Mouse (Mus musculus): Measurements from ENCODE around the gene Golt1b. TPM values are rescaled to one million over a fixed set of nuclear protein-coding genes. Genes with fewer than 3 reads are reported as not detected.
A peak's percentile ranks its signal among the peaks of the same experiment; 100 is the strongest.

Golt1b gene
- total RNA-seq, 2 experiments from 2014 or later: 14.5 to 15.4 TPM

DNA sequence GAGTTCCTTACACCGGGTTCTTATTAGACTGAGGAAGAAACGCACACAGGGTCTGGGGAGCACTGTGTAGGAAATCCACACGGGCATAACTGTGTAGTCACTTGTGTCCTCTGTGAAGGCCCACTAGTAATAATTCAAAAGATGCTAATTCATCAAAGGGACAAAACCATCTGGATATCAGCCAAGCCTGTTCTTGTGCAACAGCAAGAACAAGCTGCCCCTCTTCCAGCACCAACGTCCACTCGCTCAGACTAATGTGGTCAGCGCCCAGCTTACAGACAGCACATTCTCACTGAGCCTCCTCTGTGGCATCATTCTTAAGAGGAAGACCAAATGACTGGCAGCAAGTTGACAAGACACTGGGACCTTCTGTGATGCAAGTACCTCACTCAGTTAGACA, 7.1 kb upstream of the Golt1b start:
- DNase-seq: no peak
- intact Hi-C loops (cut with DNase I): no loop called here

DNA sequence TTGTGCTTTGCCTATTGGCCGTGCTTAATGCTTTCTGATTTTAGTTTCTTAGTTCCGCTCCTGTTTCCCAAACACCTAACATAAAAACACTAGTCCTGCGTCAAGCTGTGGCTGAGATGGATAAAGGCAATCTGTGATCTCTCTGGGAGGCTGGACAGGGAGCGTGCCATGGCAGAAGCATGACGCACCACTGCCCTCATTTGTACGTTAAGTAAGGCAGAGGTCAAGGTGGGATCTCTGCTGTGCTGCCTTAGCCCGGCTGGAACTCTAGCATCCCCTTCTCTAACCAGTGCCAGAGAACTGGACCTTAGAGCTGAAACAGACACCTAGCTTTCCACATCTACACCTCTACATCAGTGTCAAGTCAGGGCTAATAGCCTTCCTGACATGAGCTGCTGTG, 5.4 kb upstream of the Golt1b start:
- DNase-seq: no peak
- intact Hi-C loops (cut with DNase I): no loop called here

DNA sequence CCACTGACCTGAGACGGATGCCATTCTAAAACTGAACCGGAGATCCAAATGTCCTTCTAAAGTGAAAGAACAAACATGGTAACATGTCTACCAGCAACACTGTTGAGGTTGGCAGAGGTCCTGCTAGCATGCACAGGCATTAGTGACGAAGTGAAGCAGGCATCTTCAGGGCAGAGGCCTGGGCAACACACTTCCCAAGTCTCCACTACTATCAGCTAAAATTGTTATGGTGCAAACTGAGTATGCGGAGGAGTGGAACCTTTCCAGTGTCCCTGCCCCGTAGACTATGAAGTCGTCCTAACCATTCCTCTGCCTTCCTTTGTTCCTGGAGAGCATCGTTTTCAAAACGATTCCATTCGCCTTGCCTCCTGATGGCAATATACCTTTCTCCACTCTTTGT, 2.5 kb upstream of the Golt1b start:
- intact Hi-C loops (cut with DNase I): no loop called here
- DNase-seq: no peak

DNA sequence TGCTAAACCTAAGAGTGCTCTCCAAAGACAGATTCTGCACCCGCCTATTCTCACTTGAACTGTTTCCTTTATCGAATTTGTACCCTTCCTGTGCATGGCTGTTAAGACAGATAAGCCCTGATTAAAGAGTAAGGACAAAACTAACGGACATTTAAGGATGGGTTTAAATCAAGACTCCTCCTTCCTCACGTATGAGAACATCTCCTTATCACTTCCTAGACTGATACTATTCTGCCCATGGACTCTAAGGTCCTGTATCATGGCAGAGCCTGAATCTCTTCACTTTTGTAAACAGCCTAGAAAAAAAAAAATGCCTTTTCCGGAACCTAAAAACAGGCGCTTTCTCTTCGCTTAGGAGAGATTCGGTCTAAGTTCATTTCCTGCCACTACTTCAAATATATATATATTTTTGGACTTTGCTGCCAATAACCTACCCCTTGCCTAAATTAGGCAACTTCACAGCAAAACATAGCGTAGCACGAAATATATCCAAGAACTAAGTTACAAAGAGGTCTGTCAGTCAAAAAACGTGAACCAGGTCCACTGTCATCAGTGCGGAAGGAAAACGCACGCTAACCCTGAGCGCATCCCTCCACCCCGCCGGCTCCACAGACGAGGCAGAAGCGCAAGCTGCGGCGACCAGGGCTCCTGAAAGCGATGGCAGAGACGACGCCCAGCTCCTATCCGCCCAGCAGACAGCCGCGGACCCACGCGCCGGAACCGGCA, 573 bp upstream of the Golt1b start:
- intact Hi-C loops (cut with DNase I): loop anchor here (2.0 to 5.0 kb wide), 3 partner anchors 40 to 371 kb away; partner anchors contain the start of gene Cmas
- no peak for DNase-seq

DNA sequence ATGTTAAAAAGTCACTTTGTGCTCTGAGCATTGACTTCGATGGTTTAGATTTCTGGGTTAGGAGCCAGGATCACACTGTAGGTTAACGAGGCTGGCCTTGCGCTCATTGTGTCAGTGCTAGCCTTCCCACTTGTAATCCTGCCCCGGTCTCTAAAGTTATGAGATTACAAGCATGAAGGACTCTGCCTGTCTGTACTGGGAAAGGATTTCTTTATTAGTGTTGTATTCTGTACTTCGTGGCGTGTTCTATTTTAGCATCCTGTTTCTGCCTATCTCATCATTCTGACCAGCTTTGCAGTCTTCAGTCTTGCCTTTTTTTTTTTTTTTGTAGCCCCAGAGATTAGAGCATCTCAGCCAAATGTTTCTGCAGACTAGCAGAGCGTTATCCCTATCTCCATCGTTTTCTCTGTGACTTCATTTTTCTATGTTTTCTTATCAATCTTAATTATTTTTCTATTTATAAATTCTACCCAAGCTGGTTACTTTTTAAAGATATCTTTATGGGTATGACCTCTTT, 792 bp downstream of the Golt1b start:
- intact Hi-C loops (cut with DNase I): loop anchor here (2.0 to 5.0 kb wide), 3 partner anchors 41 to 369 kb away; partner anchors contain the start of gene Cmas
- no peak for DNase-seq

DNA sequence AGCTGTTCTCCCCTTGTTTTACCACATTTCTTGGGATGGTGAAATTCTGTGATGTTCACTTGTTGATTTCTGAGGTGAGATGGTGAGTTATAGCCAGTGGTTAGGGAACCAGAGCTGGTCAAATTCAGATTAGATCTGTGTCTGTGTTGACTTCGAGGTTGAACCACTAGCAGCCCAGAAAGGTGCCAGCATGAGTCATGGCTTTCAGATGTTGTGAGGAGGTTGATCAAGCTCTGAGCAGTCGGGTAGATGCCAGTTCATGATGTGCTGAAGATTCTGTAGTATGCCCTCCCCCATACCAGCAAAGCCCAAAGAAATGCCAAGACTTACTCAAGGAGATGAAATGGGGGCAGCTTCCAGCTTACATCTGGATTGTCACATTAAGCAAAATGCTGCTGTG, 2.1 kb downstream of the Golt1b start:
- DNase-seq: no peak
- intact Hi-C loops (cut with DNase I): loop anchor here (5.0 kb wide), 2 partner anchors 123 to 368 kb away; partner anchors contain the start of gene Cmas

DNA sequence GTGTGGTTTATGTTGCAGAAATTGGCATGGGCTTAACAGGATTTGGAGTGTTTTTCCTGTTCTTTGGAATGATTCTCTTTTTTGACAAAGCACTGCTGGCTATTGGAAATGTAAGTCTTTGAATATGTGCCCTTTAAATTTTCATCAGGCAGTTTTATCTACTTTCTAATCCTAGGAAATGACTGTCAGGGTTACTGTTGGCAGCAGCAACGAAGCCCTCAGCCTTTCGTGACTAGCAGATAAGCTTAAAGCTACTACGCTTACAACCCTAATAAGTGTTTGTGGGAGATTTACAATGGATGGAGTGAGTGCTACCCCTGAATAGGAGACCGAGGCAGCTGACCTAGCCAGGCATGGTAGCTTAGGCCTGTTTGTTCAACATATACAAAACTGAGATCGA, 5.3 kb downstream of the Golt1b start:
- intact Hi-C loops (cut with DNase I): no loop called here
- DNase-seq: no peak

DNA sequence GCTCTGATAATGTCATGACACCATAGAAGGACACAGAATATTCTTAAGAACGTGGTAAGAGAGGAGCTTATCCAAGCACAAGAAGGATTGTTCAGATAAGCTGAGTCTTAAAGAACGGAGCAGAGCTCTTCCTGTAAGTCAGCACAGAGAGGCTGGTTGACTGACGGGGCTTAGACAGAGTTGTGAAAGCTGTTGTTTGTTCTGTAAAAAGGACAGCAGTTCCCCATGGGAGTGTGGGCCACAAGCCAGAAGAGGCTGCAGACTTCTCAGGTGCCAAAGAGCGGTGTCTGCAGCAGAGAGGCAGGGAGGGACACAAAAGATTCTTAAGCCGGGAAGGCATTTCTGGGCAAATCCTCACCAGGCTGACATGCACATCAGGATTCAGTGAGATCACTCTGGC, 7.6 kb downstream of the Golt1b start:
- intact Hi-C loops (cut with DNase I): no loop called here
- peak in 1 of 2 experiments; percentile 8 for DNase-seq

DNA sequence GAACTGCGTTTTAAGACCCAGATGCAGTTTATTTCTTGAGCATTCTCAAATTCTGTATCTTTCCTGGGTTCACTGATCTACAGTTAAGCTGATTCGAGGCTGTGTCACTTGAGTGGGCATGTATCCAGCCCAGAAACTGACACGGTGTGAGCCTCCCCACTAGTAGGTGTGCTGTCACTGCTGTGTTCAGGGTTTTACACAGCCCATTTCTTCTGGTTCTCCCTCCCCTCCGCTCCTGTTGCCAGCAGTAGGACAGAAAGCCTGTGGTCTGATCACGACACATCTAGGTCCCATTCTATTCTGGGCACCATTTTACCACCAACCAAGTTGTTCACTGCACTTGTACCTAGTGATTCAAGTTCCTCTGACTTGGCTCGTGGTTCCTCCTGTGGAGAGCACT, 8.7 kb downstream of the Golt1b start:
- intact Hi-C loops (cut with DNase I): no loop called here
- DNase-seq: no peak

DNA sequence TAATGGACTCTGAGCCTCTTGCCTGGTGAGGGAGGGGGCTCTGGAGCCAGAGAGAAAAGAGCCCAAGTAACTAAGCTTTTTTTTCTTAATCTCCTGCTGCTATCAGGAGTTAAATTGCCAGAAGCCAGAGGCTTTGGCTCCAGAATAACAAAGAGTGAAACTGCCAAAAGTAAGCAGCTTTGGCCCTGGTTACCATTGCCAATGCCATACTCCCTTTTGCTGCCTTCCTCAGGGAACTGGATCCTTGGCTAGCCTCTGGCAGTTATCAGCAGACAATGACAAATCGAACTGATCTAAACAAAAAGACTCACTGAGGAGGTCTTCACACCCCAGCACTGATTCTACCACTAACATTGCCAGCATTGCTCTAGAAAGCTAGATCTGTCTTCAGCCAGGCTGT, 24.1 kb downstream of the Golt1b start:
- intact Hi-C loops (cut with DNase I): no loop called here
- DNase-seq: no peak

DNA sequence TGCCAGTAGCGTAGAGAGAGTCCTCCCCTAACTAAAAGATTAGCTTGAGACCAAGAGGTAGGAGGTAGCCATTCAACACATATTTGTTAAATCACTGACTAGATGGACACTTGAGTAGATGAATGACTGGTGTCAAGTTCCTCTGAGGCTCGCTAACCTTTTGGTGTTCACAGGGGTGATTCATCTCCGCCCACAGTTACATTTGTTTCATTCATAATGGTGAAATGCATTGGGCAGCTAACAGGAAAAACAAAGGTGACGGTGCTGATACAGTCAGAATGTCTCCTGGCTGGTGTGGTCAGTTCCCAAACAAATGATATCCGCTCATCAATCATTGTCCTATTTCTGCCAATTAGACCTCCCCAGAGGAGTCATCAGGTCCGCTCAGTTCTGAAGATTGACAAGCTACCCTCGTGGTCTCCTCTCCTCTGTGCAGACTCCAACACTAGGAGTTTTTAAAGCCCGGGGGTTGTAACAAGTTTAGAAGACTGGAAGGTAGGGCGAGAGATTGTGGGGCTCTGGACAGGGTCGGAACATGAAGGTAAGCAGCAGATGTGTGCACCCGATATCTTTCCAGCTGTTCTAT, 26.0 kb downstream of the Golt1b start, which contains the start of gene Spx:
TSS of gene Spx (plus strand) at position 536 of the 586 bp plus-strand sequence.
- intact Hi-C loops (cut with DNase I): no loop called here
- no peak for DNase-seq

DNA sequence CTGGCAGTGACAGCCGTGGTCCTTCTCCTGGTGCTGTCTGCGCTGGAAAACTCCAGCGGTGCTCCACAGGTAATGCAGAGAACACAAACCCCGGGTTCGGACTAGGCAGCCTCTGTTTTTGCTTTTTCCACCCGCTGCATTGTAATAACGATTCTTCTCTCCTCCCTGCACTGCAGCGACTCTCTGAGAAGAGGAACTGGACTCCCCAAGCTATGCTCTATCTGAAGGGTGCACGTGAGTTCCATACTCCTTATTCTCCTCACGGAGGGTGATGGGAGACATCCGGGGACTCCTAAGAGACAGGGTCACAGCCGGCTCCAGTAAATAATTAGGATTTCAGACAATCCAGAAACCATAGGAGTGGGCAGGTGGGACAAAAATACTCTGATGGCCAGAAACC, 26.8 kb downstream of the Golt1b start:
- no peak for DNase-seq
- intact Hi-C loops (cut with DNase I): no loop called here

DNA sequence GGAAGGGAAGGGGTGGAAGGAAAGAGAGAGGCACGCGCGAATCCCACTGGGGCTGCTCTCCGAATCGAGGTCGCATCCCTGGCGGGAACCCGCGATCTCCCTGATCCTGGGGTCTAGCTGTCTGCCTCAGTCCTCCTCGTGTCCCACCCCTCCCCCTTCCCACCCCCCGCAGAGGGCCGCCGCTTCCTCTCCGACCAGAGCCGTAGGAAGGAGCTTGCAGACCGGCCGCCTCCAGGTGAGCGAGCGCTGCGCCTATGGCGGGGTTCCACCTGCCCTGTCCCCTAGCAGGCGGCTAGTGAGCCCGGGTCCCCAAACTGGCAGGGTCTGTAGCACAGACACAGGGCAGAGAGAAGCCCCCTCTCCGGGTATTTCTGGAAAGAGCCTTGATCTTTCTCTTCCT, 27.6 kb downstream of the Golt1b start:
- DNase-seq: no peak
- intact Hi-C loops (cut with DNase I): no loop called here

DNA sequence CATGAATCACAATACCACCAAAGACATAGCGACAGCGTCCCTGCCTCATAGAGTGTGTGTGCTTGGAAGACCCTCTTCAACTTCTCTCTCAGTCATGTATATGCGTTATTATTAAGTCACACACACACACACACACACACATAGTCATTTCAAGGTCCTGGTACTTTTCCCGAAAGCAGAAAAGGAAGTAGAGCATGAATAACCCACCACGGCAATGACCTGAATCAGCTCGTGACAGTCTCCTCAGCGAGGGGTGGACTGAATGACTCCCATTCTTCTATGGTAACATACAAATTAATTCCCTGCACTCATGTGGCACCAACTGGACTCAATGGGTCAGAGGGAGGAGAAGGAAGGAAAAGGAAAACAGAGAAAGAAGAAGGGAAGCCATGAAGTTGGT, 38.0 kb downstream of the Golt1b start:
- no peak for DNase-seq
- intact Hi-C loops (cut with DNase I): no loop called here

DNA sequence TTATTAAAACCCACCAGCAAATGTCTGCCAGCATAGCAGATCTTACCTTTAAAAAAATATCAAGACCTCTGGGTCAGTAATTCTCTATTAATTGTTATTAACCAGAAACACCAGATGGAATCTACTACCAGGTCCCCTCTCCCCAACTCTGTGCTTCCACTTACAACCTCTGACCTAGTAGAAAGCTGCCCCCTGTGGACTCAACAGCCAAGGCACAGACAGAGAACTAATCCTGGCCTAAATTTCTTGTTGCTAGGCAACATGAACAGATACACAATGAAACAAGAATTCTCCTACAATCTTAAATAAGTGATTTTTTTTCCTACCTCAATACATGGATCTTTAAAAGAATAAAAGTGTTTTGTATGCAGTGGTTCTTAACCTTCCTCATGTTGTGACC, 42.1 kb downstream of the Golt1b start:
- DNase-seq: no peak
- intact Hi-C loops (cut with DNase I): no loop called here

DNA sequence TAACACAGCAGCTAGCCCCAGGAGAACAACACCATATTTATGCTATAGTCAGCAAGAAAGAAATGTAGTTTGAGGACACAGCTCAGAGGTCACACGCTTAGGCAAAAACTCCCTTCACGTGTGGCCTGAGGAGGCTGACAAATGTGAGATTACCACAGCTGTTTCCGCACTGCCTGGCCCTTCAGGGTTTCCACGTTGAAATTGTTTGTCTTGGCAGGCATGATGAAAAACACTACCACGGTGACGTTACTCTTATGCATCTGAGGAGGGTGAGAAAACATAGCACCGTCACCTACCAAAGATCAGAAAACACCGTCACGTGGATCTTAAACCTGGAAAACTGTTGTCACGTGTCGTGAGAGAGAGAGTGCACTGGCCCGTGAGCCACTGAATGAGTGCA, 64.4 kb downstream of the Golt1b start:
- DNase-seq: no peak

DNA sequence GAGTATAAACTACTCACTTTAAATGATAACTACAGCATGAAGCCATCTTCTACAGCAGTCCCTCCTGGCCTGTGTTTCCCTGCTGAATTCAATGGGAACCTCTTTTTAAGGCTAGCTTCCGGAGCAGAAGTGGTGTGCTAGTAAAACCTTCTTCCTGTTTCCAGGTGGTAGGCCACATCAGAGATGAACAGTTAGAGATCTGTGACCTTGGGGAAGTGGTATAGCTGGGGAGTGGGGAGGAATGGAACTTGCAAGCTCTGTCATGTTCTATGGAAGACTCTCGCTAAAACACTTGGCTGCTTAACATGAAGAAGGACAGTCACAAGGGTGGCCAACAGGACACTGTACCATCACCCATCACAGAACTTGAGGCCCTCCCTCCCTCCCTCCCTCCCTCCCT, 66.3 kb downstream of the Golt1b start:
- DNase-seq: no peak
- intact Hi-C loops (cut with DNase I): no loop called here

More for the DNA sequence above, 64.4 kb downstream of the Golt1b start:
- intact Hi-C loops (cut with DNase I): no loop called here

Other genes starting within 250 kb of the Golt1b start
- gene Slco1a6, start 178.7 kb upstream of the Golt1b start, total RNA-seq (2021): not detected
- gene Iapp, start 88.8 kb upstream of the Golt1b start, total RNA-seq (2021): not detected
- gene Slco1a5, start 64.2 kb upstream of the Golt1b start, total RNA-seq (2021): not detected
- gene Pyroxd1, start 41.6 kb upstream of the Golt1b start, total RNA-seq (2021): 10 to 100 TPM in 1 of 2 experiments, 1 to 10 TPM in 1; 8.7 to 10.5 TPM
- gene Recql, start 134 bp upstream of the Golt1b start, total RNA-seq (2021): 1 to 10 TPM; 7.8 to 8.3 TPM
- not detected for gene Spx, start 26.2 kb downstream of the Golt1b start, total RNA-seq (2021)
- gene Gys2, start 85.9 kb downstream of the Golt1b start, total RNA-seq (2021): under 1 TPM in 1 of 2 experiments, not detected in 1; 0.50 TPM
- 1,000 to 10,000 TPM; 2,735 to 2,880 TPM for gene Ldhb, start 120.7 kb downstream of the Golt1b start, total RNA-seq (2021)
- 10 to 100 TPM; 28.3 to 31.3 TPM for gene Kcnj8, start 184.4 kb downstream of the Golt1b start, total RNA-seq (2021)

Data from heart, postnatal 36 days (tissue).